Mouse (Mus musculus) megakaryocyte, embryonic 14.5 days (primary cell): ENCODE measurements around the gene Agap1.

Experiments
- FLI1 ChIP-seq: IDR thresholded peaks from 2 replicates; pipeline ENCODE4 v1.6.1; 2012; ENCODE audit warnings: low read length, inconsistent platforms, mixed read lengths
- GATA1 ChIP-seq: IDR thresholded peaks from 3 replicates; pipeline ENCODE4 v1.6.1; 2012; ENCODE audit warnings: mixed read lengths, low read length, inconsistent platforms, borderline replicate concordance

- TF ChIP-seq GATA1, result no peak
- no peak for TF ChIP-seq FLI1
These were observed 212.8 kb downstream of the Agap1 start for GRCm38 (mm10) chr1:89667387-89667786.
